Mouse (Mus musculus) liver, adult (tissue): ENCODE measurements around the gene Bag6.

ENCODE experiments used
- GATA4 ChIP-seq: IDR thresholded peaks from 2 replicates; pipeline ENCODE4 v1.6.1; 2014; ENCODE audit warnings: mild to moderate bottlenecking, low read length; ENCODE audit not compliant: insufficient replicate concordance

Gene Bag6

GRCm38 (mm10) chr17:35104754-35105153 is 30.2 kb upstream of the Bag6 start:
- no peak for TF ChIP-seq GATA4

DNA sequence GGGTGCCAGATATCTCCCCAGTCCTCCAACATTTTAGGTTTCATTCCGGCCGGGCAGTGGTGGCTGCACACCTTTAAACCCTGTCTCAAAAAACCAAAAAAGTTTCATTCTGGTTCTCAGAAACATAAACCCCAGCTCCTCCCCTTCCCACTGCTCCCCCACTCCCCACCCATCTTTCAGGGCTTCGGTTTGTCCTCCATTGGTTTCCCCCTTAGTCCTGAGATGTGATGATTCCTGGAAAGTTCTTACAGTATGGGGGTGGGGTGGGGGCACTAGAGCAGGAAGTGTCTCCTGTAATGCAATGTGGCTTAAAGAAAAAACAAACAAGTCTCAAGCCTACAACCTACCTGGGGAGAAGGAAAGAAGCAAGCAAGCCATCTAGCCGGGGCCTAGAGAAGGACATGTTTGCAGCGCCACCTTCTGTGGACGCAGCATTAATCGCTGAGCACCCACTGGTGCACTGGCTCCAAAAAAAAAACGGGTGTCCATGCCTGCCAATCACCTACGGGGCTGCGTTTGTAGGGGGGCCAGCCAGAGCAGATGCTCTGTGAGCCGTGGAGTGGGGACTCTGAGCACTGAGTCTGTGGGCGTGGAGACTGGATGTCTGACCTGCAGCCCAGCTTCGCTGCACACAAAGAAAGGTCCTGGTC is 29.1 kb upstream of the Bag6 start:
- TF ChIP-seq GATA4, result no peak

DNA sequence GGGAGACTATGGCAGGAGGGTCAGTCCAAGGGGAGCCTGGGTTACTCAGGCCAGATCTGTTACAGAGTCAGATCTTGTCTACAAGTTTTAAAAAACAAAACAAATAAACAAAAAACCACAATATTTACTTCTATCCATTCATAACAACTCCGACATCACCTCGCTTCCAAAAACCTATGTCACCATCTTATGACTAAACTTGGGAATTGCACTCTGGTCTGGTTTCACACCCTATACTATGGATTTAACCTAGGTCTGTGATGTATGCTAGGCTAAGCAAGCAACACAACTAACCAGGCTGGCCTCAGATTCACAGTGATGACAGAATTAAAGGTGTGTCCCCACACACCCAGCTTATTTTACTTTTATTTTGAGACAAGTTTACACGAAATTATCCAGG is 28.5 kb upstream of the Bag6 start:
- no peak for TF ChIP-seq GATA4

DNA sequence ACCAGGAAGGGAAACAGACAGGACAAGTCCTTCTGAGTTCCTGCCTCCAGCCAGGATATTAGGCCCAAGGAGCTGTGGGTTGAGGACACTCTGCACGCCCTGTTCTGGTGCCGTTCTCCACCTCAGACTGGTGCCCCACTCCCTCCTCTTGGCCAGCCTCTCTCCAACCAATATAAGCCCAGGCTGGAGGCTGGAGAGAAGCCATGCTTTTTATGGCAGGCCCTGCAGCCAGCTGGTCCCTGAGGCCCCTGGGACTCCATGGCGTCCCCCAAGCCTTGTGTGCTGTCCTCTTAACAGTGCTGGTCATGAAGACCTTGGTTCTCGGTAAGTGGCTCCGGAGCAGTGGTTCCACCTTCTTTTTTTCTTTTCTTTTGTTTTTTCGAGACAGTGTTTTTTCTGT is 26.9 kb upstream of the Bag6 start, which contains the start of gene Ly6g5c:
Ly6g5c (plus strand) TSS at position 183 of the 400 bp plus-strand sequence.
- TF ChIP-seq GATA4, result no peak

GRCm38 (mm10) chr17:35111774-35112173 is 23.2 kb upstream of the Bag6 start:
- peak; percentile 48; the same call in 1 of the 2 replicates for TF ChIP-seq GATA4

GRCm38 (mm10) chr17:35115046-35116019 is 19.6 kb upstream of the Bag6 start, which contains the start of gene Ly6g5b:
TSS of gene Ly6g5b (minus strand) at chr17:35115428.
- no peak for TF ChIP-seq GATA4

DNA sequence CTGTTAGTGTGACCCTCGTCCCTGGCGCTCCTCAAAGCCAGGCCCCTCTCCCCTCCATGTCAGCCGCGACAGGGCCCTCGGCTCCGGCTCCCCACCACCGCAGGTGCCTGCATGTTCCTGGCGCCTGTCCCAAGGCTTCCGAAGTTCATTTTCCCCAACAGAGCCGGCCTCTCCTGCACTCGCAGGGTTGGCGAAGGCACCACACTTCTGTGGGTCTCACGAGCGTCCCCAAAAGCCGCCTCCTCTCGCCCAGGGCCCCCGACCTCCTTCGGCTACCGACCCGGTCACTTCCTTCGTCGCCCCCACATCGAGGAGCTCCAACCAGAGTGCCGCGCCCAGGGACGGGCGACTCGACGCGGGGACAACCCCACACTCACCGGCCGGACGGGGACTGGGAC is 14.2 kb upstream of the Bag6 start:
- no peak for TF ChIP-seq GATA4

DNA sequence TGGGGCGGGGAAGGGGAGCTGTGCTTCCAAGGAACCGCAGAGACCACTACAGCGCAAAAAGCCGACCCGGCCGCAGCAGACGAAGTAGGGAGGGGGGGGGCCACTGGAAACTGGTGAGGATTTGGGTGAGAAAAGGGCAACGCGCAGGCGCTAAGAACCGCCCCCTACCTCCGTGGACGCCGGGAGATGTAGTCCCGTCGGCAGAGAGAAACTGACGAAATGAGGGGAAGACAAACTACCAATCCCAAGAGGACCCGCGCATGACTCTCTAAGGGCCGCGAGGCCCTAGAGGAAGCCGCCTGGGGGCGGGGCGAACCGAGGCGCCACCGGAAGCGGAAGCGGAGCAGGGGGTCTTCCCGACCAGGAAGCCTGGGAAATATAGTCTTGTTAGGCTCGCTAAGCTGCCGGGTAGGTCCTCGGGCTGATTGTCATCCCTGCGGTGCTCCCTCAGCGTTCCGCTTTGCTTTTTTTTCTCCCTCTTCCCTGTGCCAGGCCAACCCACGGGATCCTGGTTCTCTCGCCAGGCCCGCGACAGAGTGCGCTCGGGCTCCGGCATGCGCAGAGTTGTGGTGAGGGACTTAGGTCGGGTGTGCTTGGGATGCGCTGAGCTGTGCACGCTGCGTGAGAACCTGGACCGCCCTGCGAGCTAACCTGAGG is 13.7 kb upstream of the Bag6 start, which contains the start of gene Gpank1:
Gpank1 (plus strand) TSS at position 313 of the 657 bp plus-strand sequence.
- TF ChIP-seq GATA4, result no peak

DNA sequence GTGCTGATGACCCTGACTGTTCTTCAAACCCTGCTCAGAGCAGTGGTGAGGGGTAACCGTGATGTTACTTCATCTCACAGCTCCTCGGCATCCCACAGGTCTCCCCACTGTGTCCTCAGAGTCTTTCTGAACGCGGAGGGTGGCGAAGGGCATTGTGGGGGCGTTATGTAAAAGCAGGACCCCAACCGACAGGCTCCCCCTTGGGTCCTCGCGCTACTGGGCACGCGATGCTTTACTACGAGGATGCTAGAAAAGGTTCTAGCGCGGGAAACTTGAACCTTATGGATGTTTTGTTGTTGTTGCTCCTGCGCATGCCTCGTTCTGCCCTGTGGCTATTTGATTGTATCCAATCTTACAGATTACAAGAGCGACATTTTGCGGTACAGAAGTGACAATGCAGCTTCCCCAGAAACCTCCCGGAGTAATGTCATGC is 13.1 kb upstream of the Bag6 start, which contains the start of gene Csnk2b:
Csnk2b (minus strand) TSS at position 183 of the 433 bp plus-strand sequence.
- no peak for TF ChIP-seq GATA4

GRCm38 (mm10) chr17:35125081-35125480 is 9.9 kb upstream of the Bag6 start:
- TF ChIP-seq GATA4, result no peak

DNA sequence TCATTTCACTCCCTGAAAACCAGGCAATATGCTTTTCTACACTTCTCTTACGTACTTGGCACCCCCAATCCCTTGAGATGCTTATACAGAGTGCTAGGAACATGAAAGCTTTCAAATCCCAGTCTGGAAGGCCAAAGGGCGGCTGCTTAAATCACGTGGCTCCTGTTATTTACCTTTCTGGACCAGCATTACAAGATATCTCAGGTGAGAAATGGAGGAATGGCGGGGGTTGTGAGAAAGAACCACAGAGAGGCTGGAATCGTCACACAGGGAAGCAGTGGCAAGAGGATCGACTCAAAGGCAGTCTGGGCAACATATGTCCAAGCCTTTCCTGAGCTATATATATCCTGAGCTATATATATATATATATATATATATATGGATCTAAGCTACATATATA is 9.4 kb upstream of the Bag6 start:
- no peak for TF ChIP-seq GATA4

DNA sequence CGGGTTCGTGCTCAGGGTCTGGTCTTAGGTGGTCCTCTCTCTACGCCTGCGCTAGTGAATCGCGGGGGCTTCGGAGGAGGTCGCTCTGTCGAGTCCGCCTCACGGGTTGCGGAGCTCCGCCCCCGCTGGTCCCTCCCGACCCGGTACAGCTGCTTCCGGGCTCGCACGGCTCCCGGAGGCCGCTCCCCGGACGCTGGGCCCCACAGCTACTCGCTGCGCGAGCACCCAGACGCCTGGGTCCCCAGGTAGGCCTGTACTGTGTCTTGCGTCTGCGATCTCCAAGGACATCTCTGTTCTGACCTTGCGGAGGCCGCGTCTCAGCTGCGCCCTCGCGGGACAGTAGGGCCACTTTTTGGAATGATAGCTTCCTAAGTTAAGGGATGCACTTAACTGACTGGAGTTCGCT is 8.8 kb upstream of the Bag6 start, which contains the start of gene D17H6S53E:
D17H6S53E (plus strand) TSS at position 168 of the 406 bp plus-strand sequence.
- TF ChIP-seq GATA4, result peak; percentile 32; the same call in 1 of the 2 replicates

- no peak for TF ChIP-seq GATA4
Measured at GRCm38 (mm10) chr17:35127017-35127416, 8.0 kb upstream of the Bag6 start.

GRCm38 (mm10) chr17:35128996-35129395 is 6.0 kb upstream of the Bag6 start:
- TF ChIP-seq GATA4, result no peak

- TF ChIP-seq GATA4, result no peak
Measured at GRCm38 (mm10) chr17:35131038-35131437, 3.9 kb upstream of the Bag6 start.
